Mouse (Mus musculus) left cerebral cortex, postnatal 25 days (tissue): ENCODE results near the gene Gpatch11. TPM values are rescaled to one million over a fixed set of nuclear protein-coding genes. Genes with fewer than 3 reads are reported as not detected.
"Not testable (repeated sequence)": the region's sequence is repeated elsewhere in the genome, so short reads cannot be mapped to it uniquely, and the experiment has no call there.

Experiments used
- DNase-seq, 2 experiments: peaks; one replicate each; pipeline ENCODE4 v3.0.0; 2022; ENCODE audit warnings: low spot score in 2 of 2, mixed read lengths in 1 of 2
- intact Hi-C: fragments of 180-260 bp; cut with DNase I; formaldehyde crosslinking; loops from one replicate; pipeline ENCODE4 v1.15.1; 2025
- total RNA-seq, 2 experiments: library from RNA; stranded (reverse); gene quantifications; 2 replicates each; pipeline ENCODE4 v1.2.3; 2021

Gpatch11 gene
- 10 to 100 TPM; 40.9 to 43.0 TPM for total RNA-seq

DNA sequence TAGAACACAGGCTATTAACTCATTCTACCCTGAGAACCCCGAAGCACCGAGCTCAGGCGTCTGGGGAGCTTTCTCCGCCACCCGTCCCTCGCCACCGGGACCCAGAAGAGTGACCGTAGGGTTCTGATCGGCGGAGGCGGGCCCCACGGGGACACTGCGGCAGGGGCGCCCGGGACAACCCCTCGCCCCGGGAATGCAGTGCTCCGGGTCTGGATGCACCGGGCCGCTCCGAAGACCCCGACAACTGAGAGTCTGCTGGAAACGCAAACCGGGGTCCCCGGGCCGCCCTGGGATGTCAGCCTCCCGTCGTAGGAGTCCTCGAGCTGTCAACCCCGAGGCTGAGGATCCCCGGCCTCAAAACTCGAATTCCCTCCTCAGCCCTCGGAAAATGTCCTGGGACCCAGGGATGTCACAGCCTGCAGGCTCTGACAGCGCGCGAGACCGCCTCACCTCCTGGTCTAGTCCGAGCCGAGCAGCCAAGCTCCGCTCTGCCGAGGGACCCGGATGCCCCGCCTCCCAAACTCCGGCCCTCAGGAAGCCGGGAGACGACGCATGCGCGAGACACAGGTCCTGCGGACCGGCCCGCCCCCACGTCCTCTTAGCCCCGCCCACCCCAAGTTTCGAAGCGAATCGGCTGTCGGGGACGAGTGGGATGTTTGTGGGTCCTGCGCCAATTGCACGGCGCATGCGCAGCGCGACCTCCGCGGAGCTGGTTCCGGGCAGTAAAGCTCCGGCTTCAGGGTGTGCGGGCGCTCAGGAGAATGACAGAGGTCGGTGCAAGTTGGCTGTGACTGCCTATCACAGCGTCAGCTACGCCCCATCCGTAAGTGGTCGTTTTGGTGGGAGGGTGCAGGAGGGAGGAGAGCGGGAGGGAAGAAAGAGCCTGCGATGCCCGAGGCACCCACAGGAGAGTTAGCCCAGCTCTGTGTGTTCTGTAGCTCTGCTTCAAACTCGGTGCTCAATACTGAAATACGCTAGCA, at the start of gene Gpatch11, which contains the start of gene Heatr5b:
TSS of gene Gpatch11 (plus strand) at position 712 of the 980 bp plus-strand sequence.
TSS of gene Heatr5b (minus strand) at position 509 of the 980 bp plus-strand sequence.
- DNase-seq = peak; percentile 98 to 99
- intact Hi-C loops = loop anchor here (1.0 to 5.0 kb wide), 2 partner anchors 81 to 102 kb away; partner anchors contain the start of genes Cebpz, Cebpzos and Ndufaf7

DNA sequence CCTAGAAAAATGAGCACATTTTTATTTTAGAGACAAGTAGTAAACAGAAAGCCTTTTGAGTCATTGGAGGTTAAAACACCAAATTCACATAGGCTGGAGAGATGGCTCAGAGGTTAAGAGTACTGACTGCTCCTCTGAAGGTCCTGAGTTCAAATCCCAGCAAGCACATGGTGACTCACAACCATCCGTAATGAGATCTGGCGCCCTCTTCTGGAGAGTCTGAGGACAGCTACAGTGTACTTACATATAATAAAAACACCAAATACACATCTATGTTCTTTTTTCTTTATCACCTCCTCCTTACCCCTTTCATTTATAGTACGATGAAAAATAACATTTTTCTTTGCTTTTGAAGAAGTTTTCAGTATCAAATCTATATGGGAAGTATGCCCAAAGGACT, 47.1 kb upstream of the Gpatch11 start:
- intact Hi-C loops = not testable (repeated sequence)

DNA sequence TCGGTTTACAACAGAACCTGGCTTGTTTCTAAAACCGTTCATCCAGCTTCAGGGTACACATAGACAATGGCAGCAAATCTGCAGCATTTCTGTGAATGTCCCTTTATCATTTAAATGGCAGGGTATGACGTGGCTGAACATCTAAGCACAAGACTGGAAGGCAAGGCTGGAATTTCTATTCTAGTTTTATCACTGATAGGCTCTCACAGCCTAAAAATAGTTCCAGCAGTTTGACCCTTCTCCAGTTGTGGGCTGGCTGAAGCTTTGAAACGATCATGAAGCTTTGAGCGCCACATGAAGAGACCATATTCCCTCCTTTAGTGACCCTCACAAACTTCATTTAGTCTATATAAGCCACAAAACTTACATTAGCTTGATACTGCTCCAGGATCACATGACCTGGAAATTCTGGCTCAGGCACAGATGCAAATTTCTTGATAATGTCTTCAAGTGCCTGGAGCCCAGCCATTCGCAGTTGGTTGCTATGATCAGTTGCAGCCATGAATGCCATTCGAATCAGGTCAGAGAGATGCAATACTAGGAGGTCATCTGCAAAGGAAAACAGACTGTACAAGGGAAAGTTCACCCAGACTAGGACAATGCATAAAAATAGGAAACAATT, 44.2 kb upstream of the Gpatch11 start:
- no peak for DNase-seq
- intact Hi-C loops = loop anchor here (5.0 kb wide), 1 partner anchor 34 kb away; no protein-coding TSS in a partner anchor

More for the DNA sequence above, 47.1 kb upstream of the Gpatch11 start:
- not testable (repeated sequence) for DNase-seq

DNA sequence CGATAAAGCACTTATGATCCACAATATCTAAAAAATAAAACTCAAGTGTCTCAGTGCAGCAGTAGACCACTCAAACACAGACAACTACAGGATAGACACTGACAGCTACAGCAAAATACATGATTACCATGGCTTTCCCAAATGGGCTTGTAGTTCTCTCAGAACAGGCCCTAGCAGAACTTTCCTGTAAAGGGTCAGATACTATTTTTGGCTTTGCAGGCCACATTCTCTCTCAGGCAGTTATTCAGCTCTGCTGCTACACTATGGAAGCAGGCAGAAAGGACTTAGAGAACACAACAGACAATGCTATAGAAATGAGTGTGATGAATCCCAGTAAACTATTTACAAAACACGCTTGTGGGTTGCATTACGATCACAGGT, 43.7 kb upstream of the Gpatch11 start:
- DNase-seq = no peak
- intact Hi-C loops = loop anchor here (5.0 kb wide), 1 partner anchor 34 kb away; no protein-coding TSS in a partner anchor

DNA sequence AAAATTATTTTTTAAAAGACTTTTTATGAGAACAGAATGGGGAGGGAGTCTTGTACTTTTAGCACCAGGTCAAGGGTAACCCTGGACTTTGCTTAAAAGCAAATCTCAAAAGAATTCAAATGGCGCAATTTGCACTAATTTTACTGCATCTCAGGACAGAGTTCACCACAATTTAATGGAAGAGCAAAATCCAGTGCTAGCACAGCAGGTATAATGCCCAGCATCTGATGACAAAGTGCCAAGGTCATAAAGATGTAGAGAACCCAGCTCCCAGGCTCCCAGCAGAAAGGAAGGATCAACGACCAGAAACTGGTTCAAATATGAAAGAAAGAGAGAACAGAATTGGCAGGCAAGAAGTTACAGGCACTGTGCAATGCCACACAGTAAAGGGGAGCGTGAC, 43.2 kb upstream of the Gpatch11 start:
- DNase-seq = no peak
- intact Hi-C loops = loop anchor here (5.0 kb wide), 1 partner anchor 35 kb away; no protein-coding TSS in a partner anchor

DNA sequence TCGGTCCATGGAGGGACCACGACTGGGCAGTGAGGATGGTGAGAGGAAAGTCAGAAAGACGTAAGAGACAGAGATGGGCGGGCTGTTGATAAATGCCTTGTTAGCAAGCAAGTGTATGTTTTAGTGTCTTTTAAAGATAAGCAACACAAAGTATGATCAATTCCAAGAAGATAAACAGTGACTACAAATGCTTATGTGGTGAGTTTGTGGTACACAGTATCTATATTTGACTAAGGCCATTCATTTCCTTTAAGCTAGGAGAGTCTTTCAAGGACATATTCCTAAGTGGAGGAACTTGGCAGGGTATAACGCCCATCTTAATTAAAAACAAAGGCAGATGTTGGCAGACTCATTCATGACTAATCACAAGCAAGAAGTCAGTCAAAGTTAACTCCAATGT, 41.0 kb upstream of the Gpatch11 start:
- intact Hi-C loops = loop anchor here (5.0 kb wide), 1 partner anchor 37 kb away; no protein-coding TSS in a partner anchor

DNA sequence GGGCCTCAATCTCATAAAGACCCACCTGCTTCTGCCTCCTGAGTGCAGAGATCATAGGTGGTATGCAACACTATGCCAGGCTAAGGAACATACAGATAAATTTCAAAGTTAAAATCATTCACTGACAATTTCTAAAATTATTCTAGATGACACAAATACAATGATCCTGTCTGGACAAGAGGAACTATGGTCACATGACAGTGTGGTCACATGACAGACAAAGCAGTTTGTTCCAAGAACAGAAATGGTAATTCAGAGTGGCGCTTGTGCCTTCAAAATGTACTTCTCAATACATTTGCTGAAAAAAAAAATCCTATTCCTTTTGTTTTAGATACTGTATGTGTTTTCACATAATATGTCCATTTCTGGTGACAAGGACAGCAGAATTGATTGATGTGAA, 38.1 kb upstream of the Gpatch11 start:
- no peak for DNase-seq
- intact Hi-C loops = no loop called here

More for the DNA sequence above, 41.0 kb upstream of the Gpatch11 start:
- no peak for DNase-seq

DNA sequence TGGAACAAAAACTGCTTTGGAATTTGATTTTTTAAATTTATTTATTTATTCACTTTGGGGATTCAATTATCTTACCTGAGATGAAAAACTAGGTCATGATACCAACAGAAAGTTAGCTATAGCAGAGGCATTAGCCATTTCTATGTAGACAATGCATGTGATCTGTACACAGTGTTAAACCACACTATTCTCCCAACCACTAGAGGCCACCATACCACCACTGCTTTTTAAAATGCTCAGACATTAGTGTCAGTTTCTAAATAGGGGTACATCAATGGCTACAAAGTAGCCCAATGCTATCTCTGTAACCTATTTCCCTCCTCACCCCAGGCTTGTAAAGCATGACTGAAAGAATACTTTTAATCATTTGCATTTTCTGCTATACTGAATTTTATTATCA, 26.3 kb upstream of the Gpatch11 start:
- no peak for DNase-seq
- intact Hi-C loops = no loop called here

DNA sequence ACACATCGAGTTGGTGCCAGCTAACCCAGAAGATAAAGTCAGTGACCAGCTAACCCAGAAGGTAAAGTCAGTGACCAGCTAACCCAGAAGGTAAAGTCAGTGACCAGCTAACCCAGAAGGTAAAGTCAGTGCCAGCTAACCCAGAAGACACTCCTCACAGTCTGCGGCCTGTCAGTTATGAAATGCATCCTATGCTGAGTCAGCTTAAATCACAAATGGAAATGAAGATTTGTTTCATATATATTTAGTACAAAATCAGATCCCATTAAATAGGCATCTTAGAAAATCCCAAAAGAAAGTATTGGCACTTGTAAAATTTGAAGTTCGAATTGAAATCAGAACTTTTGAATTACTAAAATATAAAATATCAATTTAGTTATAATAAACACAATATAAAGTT, 25.8 kb upstream of the Gpatch11 start:
- DNase-seq = no peak

DNA sequence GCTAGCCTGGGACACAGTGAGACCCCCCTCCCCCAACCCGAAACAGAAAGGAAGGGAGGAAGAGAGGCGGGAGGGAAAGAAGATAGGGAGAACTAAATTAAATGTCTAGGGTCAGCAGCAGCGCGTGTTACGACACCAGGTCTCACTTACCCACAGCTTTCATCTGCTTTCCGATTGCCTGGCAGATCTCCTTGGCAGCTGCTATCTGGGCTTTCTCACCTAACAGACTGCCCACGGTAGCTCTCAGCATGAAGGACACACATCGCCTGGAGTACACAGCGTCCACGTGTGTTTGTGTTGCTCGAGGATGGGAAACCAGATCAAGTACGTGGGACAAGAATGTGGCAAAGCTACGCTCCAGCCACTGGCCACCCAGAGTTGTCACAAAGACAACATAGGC, 11.0 kb upstream of the Gpatch11 start:
- no peak for DNase-seq
- intact Hi-C loops = loop anchor here (10.0 kb wide), 1 partner anchor 160 kb away; no protein-coding TSS in a partner anchor

More for the DNA sequence above, 25.8 kb upstream of the Gpatch11 start:
- intact Hi-C loops = no loop called here

DNA sequence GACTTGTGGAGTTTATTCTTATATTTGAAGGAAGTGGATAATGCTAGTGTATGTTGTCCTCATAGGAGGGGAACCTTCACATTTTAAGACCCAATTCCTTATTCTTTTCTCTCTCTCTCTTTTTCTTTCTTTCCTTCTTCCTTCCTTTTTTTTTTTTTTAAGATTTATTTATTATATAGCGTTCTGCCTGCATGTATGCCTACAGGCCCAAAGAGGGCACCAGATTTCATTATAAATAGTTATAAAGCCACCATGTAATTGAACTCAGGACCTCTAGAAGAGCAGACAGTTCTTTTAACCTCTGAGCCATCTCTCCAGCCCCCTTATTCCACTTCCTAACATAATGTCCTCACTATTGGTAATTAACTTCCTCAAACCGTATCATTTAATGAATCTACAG, 689 bp downstream of the Gpatch11 start:
- no peak for DNase-seq
- intact Hi-C loops = loop anchor here (5.0 kb wide), 1 partner anchor 101 kb away; the partner anchor contains the start of genes Cebpz and Ndufaf7

DNA sequence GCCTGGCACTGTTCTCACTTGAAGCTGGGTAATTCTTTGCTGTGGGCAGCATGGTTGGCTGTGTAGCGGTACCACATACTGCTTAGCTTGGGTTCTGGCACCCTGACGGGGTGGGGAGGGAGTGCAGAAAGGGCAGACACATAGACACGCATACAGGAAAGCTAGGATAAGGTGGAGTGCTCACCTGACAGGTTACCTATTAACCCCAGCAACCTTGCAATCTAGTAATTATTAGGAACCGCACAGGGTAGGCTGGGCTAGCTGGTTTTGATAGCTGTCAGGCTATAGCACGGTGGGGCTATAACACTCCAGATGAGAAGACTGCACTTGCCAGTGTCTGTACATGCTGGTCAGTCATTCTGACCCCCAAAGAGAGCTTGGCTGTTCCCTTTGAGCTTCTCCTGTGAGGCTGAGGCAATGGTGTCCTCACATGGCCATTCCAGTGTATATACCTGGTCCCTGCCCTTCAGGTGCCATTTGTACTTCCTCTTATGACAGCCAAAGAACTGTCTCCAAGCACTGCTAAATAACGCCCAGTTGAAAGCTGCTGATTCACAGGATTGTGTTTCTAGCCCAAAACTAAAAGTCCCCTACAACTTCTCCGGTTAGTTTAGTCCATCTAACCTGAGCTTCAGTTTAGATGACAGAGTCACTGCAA, 7.0 kb downstream of the Gpatch11 start:
- intact Hi-C loops = no loop called here
- DNase-seq = no peak

DNA sequence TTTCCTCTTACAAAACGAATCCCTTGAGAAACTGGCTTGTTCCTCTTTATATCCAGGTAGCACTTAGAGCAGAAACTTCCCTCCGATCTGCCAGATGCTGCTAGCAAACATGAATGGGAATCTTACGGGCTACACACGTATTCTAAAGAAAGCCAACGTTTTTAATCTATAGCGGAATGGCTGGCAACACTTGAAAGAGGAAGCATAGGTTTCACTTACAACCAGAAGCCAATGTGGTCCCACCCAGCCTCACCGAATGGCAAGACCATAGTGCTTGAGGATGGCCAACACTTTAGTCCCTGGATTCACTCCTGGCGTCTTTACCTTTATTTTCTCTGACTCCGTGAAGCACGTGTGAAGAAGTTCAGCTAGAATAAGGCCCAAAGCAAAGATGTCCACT, 20.9 kb downstream of the Gpatch11 start:
- intact Hi-C loops = no loop called here
- DNase-seq = no peak

DNA sequence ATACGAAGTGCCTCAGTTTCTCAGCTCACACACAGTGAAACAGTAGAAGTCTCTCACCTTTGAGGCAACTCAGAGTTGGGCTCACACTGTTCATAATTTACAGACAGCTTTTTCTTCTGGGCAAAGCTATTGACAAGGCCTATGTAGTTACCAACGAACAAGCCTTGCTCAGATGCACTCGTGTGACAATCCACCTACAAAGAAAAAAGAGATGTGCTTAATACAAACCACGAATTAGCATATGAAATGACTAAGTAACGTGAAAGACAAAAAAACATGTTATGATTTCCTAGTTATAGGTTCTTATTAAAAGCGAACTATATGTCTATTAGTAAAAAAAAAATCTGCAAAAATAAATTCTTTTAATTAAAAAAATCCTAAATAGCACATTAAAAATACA, 38.5 kb downstream of the Gpatch11 start:
- DNase-seq = no peak

DNA sequence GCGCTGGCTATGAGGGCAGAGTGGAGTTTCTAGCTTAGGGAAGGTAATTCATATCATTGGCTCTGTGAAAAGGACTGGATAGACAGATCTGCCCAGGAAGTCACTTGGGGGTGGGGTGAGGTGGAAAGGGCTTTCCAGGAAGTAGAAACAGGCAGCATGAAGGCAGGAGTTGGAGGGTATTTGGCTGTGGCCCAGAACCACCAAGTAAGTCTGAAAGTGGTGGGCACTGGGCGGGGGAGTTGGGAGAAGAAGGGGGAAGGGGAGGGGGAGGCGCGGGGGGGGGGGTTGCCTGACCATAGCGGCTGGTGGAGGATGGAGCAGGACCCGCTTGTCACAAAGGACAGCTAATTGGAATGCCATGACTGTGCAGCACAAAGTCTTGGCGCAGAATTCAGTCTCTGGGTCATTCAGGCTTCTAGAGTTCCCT, 46.5 kb downstream of the Gpatch11 start:
- no peak for DNase-seq
- intact Hi-C loops = no loop called here

More for the DNA sequence above, 38.5 kb downstream of the Gpatch11 start:
- intact Hi-C loops = no loop called here

DNA sequence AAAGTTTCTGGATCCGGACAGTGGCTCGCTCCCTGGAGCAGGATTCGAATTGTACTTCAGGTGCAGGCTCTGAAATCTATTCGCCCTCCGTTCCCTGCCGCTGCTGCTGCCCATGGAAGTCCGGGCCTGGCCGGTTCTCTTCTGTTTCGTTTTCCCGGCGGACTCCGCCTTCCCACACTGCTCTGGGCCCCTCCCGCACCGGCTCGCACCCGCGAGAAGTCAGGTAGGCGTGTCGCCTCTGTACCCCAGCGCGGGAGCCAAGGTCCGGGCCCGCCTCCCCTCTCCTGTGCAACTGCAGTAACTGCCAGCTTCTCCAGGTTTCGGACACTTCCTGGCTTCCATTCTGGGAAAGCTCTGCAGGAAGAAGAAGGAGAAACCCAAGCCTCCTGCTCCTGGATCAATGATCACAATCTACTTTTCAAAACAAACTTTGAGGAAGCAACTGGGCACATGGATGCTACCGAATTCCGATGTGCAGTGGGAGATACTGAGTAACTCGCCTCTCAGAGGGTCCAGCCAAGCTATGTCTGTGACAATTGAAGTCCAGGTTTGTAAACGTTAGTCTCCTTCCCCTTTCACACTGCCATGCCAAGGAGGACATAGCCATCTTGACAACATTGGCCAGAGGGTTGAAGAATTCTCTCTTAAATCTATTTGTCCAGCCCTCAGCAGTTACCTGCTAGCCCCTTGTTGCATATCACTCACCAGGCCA, 47.2 kb downstream of the Gpatch11 start, which contains the start of gene Eif2ak2:
TSS of gene Eif2ak2 (minus strand) at position 173 of the 712 bp plus-strand sequence.
- intact Hi-C loops = no loop called here
- peak; percentile 34 to 49 for DNase-seq

DNA sequence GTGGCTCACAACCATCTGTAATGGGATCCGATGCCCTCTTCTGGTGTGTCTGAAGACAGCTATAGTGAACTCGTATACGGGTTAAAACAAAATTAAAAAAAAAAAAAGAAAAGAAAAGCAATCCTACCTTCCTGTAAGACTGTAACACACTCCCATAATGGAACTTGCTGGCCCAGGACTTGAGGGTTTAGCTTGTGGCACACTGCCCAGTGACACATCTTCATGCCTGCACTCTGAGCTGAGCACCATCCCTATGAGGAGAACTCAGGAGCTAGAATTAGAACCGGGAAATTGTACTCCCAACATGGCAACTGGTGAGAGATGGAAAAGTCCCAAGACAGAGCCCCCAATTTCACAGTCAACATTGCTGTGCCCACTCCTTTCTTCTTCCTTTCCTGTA, 47.9 kb downstream of the Gpatch11 start:
- no peak for DNase-seq
- intact Hi-C loops = no loop called here

DNA sequence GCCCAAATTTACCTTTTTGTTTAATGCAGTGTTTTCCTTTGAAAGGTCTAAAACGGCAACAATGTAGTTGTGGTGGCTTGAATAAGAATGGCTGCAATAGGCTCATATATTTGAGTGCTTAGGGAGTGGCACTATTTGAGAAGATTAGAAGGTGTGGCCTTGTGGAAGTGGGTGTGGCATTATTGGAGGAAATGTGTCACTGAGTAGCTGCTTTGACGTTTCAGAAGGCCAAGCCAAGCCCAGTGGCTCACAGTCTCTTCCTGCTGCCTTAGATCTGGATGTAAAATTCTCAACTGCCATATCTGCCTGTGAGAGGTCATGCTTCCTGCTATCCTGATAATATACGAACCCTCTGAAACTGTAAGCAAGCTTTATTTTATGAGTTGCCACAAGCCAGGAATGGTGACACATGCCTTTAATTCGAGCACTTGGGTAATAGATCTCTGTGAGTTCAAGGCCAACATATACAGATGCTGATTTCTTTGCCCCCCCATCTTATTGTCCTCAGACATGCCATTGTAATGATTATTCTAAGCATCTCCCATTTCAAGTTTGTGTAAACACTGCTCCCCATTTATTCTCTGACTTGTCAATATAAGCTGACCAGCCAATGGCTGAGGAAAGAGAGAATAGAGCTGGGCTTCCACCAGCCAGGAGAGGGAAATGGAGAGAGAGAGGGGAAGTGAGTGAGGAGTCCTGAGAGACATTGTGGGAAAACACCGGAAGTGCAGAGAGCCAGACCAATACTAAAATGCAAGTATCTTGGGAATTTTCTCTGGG, 50.1 kb downstream of the Gpatch11 start:
- DNase-seq = no peak
- intact Hi-C loops = no loop called here
